Mouse (Mus musculus) right cerebral cortex, postnatal 25 days (tissue): ENCODE data around the gene Mfn2.
"Not testable (repeated sequence)": the region's sequence is repeated elsewhere in the genome, so short reads cannot be mapped to it uniquely, and the experiment has no call there.

Experiments
- DNase-seq: peaks from one replicate; pipeline ENCODE4 v3.0.0; 2022

Gene Mfn2

DNA sequence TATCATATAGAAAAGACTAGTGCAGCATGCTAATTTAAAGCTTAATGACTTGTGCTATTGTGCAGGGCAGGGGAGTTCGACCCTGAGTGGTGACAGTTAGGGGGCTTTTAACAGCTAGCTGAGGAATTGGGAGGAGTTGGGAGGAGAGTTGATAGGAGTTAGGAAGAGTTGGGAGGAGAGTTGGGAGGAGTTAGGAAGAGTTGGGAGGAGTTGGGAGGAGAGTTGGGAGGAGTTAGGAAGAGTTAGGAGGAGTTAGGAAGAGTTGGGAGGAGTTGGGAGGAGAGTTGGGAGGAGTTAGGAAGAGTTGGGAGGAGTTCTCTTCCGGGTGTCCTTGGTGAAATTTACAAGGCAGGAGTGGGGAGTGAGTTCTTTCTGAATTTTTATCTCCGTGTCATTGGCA lies 37.7 kb downstream of the Mfn2 start:
- not testable (repeated sequence) for DNase-seq

DNA sequence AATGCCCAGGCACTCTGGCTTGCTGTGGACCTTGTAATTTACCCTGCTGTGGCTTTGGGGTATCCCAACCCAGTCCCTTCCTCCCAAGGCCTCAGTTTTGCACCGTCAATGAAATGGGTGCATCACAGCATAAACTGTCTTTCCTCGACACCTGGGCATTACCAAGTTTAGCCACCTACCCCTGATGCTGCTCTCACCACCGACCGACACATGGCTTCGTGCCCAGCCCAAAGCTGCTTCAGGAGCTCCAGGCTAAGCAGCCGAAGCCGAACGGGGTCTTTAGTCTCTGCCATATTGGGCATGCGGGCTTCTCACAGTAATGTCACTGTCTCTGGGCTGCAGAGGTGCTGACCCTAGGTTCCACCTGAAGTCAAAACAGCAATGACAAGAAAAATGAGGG lies 38.4 kb downstream of the Mfn2 start:
- no peak for DNase-seq

DNA sequence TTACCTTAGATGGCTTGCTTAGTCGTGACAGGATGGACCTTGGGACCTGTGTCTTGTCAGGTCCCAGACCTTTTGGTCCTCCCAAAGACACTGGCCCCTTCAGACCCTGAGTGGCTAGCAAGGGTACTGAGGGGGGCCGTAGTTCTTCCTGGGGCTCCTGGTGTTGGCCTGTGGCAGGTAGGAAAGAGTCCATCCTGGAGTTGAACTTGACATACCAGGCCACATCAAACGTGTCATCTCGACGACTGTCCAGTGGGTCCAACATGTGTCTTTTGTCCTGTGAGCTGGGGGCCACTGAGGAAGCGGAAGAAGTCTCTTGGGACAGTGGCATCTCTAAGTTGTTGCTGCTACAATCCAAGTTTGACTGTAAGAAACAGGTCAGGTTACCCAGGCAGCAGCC lies 38.9 kb downstream of the Mfn2 start:
- no peak for DNase-seq

DNA sequence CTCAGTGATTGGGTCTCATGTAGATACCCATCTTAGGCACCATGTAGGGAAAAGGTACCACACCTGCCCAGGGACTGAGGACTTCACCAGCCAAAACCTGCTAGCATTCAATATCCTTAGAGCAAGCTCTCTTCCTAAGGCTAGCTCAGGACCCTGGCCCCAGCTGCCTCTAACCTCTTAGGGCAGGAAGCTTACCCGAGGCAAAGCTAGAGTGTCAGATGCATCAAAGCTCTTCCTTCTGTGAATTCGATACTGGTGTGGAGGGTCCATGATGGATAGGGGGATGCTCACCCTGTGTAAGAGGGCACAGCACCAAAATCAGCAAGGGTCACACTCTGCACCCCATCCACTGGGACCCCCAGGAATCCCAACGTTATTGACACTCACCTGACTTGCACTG lies 42.5 kb downstream of the Mfn2 start:
- no peak for DNase-seq

DNA sequence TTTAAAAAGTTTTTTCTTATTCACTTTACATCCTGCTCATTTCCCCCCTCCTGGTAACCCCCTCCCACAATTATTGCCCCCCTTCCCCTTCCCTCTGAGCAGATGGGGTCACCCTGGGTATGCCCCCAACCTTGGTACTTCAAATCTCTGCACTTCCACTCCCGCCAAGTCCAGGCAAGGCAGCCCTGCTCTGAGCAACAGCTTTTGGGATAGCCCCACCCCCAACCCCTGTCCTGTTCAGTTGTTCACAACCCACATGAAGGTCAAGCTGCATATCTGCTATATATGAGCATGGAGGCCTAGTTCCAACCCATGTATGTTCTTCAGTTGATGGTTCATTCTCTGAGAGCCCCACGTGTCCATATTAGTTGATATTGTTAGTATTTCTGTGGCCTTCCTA lies 53.7 kb downstream of the Mfn2 start:
- DNase-seq, result no peak

DNA sequence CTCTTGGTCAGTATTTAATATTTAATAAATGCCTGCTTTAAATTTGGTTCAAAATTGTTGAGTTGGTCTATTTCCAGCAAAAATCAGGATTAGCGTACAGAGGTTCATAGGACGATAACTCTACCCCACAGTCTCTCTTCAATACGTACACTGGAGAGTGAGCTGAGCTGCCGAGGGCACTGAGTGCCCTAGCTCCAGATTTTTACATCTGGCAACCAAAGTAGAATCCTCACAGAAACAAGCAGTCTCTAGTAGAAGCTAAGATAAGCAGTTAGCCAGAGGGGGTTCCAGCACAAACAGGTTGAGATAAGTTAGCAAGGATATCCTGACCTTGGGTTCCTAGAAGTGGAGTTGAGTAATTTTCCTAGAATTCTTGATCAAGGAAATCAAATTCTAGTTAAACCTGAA lies 55.9 kb downstream of the Mfn2 start:
- no peak for DNase-seq

DNA sequence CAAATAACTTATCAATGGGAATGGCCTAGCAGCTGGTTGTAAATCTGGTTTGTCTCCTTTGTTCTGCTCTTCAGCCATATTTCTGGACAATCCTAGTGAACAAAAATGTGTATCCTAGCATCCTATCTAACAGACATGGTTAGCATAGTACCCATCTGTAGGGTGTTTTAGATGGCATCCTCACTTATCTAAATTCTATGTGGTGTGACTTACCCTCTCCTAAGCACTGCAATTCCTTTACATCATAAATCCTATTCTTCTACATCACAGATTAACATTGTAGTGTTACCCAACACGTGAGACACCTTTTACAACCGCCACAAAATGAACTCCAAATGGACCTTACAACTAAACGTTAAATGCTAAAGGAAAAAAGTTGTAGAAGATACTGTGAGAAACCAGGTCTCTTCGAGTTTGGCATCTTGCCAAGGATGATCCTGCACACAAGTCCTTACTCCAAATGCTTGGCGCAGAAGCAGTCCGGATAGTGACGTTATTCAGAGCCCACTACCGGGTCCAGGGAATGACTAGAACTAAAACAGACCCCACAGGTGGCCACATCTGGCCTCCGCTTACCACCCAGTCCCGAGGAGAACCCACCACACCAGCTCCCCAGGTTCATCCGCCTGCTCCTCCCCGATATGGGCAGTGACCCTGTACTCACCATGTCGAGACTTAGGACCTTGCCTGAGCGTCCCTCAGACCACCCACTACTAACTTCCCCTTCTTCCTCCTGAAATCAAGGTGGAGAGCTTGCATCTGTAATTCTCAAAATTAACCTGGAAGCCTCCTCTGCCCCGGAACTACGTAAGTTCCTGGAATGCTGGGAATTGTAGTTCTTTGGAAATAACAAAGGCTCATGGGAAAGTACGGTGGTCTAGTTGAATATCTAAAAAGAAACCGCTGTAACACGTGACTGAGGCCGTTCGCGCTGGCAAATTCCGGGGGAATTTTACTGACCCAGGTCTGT lies 56.6 kb downstream of the Mfn2 start, which contains the start of gene Zfp933:
TSS of gene Zfp933 (minus strand) at position 753 of the 970 bp plus-strand sequence.
- peak; percentile 69 for DNase-seq

DNA sequence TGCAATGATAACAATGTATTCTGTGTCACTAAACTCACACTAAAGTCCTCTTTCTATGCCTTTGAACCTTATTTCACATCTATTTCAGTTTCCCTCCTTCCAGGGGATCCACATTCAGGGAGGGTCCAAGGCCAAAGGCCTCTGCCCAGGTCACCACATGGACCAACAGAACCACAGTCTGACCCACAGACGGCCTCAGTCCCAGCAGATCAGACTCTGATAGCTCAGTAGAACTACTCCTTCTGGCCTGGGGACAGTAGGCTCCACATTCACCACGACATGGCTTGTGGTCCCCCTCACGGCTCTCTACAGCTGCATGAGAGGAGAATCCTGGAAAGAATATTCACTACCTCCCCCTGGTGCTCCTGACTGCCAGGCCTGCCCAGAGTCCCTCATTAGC lies 61.6 kb downstream of the Mfn2 start:
- DNase-seq, result no peak

DNA sequence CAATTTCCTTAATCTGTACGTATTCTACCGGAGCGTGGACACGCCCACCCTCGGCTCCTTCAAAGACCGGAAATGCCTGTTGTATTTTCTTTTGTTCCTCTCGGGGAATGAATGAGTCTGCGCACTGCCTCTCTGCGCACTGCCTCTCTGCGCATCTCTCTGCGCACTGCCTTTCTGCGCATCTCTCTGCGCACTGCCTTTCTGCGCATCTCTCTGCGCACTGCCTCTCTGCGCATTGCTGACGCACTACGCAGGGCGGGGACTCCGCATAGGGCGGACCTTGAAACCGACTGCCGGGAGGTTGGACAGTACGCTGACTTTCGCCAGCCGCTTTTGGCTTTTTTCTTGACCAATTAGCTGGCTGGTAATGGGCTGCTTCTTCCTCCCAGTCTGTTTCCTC lies 65.2 kb downstream of the Mfn2 start:
- DNase-seq, result peak; percentile 9

DNA sequence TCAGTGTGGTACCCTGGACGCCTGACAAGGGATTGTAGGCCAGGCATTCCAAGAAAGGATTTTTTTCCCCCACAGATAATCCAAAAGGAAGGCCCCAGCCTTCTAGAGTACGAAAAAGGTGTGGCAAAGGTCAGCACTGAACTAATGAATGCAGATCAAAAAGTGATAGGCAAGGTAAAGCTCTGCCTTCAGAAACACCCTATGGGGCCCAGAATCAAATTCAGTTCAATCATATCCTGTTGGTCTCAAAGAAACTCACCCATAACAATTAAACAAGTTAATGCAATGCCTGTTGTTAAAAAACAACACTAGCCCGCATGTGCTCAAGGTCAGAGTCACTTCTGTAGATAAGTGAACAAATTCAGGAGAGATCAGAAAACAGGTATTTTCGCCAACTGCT lies 80.1 kb downstream of the Mfn2 start:
- DNase-seq, result no peak
